In genomic region chr11:94346611-94347010, GRCm38 (mm10) we compare ENCODE assay signal across 11 mouse cellular contexts. TPM values are rescaled to one million over a fixed set of nuclear protein-coding genes. Genes with fewer than 3 reads are reported as not detected.
DNase-seq lines count a peak whose midpoint lies in the region; ATAC-seq lines count a peak whose summit lies in the region.
"Had no signal": no experiment of that assay in that cellular context is flagged by ENCODE, and none has a peak within 500 bp of the region (broad histone marks: within the 10 kb centered on the region; RNA-seq: fewer than 3 reads in every experiment).

No protein-coding gene starts in this region.

- no peak for ATAC-seq in kidney, embryonic 15.5 days (replicated peaks; ENCODE audit: low FRiP score)
- ATAC-seq in intestine, embryonic 15.5 days, result peak; percentile 75
- ATAC-seq in forebrain, embryonic 16.5 days, result no peak
- ATAC-seq: activated CD4-positive, CD25-positive, alpha-beta regulatory T cell, adult 4 months had no signal

- H3K4me1 ChIP-seq in kidney, embryonic 15.5 days, result peaks cover 65% of the 10 kb centered on the region
- H3K4me1 ChIP-seq in intestine, embryonic 15.5 days (replicated peaks), result peaks cover 20% of the 10 kb centered on the region
- H3K4me1 ChIP-seq in forebrain, embryonic 16.5 days (replicated peaks; ENCODE audit: control insufficient read depth, insufficient read depth, low read length), result peaks cover 18% of the 10 kb centered on the region

- H3K36me3 ChIP-seq in kidney, embryonic 15.5 days, result no peaks in the 10 kb centered on the region
- H3K36me3 ChIP-seq in intestine, embryonic 15.5 days, result no peaks in the 10 kb centered on the region
- H3K36me3 ChIP-seq in forebrain, embryonic 16.5 days (ENCODE audit: control insufficient read depth, insufficient read depth), result no peaks in the 10 kb centered on the region
- H3K36me3 ChIP-seq: liver, embryonic 15.5 days had no signal

- no peak for DNase-seq in kidney, adult 8-10 months
- DNase-seq in 3134 (ENCODE audit: extremely low read depth, insufficient read length, low spot score) (peak; percentile 72), NIH3T3 (ENCODE audit: low read depth) (peak; percentile 96)
- DNase-seq in yolk sac, embryonic 10.5 days (ENCODE audit: low spot score), result no peak
- DNase-seq: thymus, postnatal 25 days had no signal

- no peak overlapping the region for H3K4me3 ChIP-seq in kidney, embryonic 15.5 days (replicated peaks)
- H3K4me3 ChIP-seq in intestine, embryonic 15.5 days (replicated peaks), result no peak overlapping the region
- H3K4me3 ChIP-seq in forebrain, embryonic 16.5 days (replicated peaks; ENCODE audit: low read length), result no peak overlapping the region
- H3K4me3 ChIP-seq: heart, embryonic 12.5 days; liver, embryonic 15.5 days had no signal

- peak overlapping the region; percentile 23 for H3K27ac ChIP-seq in kidney, embryonic 15.5 days
- no peak overlapping the region for H3K27ac ChIP-seq in intestine, embryonic 15.5 days
- H3K27ac ChIP-seq in forebrain, embryonic 16.5 days (ENCODE audit: low read length), result no peak overlapping the region
- H3K27ac ChIP-seq: liver, embryonic 15.5 days had no signal

- H3K9me3 ChIP-seq in kidney, embryonic 15.5 days (replicated peaks), result no peaks in the 10 kb centered on the region
- no peaks in the 10 kb centered on the region for H3K9me3 ChIP-seq in intestine, embryonic 15.5 days
- H3K9me3 ChIP-seq in forebrain, embryonic 16.5 days (ENCODE audit: control insufficient read depth, low read length), result no peaks in the 10 kb centered on the region
- H3K9me3 ChIP-seq: heart, embryonic 12.5 days; liver, embryonic 15.5 days had no signal

- no peak overlapping the region for H3K9ac ChIP-seq in kidney, embryonic 15.5 days
- no peak overlapping the region for H3K9ac ChIP-seq in intestine, embryonic 15.5 days
- no peak overlapping the region for H3K9ac ChIP-seq in forebrain, embryonic 16.5 days (replicated peaks; ENCODE audit: low read depth, low read length)
- H3K9ac ChIP-seq: heart, embryonic 12.5 days; liver, embryonic 15.5 days had no signal

- no peaks in the 10 kb centered on the region for H3K27me3 ChIP-seq in kidney, embryonic 15.5 days
- no peaks in the 10 kb centered on the region for H3K27me3 ChIP-seq in intestine, embryonic 15.5 days (replicated peaks)
- H3K27me3 ChIP-seq in forebrain, embryonic 16.5 days (replicated peaks; ENCODE audit: control insufficient read depth, insufficient read depth, low read length), result no peaks in the 10 kb centered on the region

- no peak overlapping the region for H3K4me2 ChIP-seq in kidney, embryonic 15.5 days
- no peak overlapping the region for H3K4me2 ChIP-seq in intestine, embryonic 15.5 days (replicated peaks)
- H3K4me2 ChIP-seq in forebrain, embryonic 16.5 days (ENCODE audit: low read length), result no peak overlapping the region
- H3K4me2 ChIP-seq: heart, embryonic 12.5 days; liver, embryonic 15.5 days had no signal

- 36% methylated on average over 3 of the region's 3 CpGs for WGBS in kidney, embryonic 15.5 days
- WGBS in intestine, embryonic 15.5 days, result 24% methylated on average over 3 of the region's 3 CpGs
- WGBS in forebrain, embryonic 16.5 days, result 59% methylated on average over 3 of the region's 3 CpGs

RNA-seq across cellular contexts. Expression of gene Ankrd40, which starts 18.8 kb away (rescaled TPM):
- polyA plus RNA-seq in kidney, embryonic 15.5 days (2015; fragmentation: Nextera tagmentation; extraction: Ambion mirVana), result 14.8 and 15.4 TPM in 2 replicates
- polyA plus RNA-seq in intestine, embryonic 15.5 days (2015; fragmentation: Nextera tagmentation; extraction: Ambion mirVana), result 22.0 and 23.0 TPM in 2 replicates
- polyA plus RNA-seq in forebrain, embryonic 16.5 days (2015; fragmentation: Nextera tagmentation; extraction: Ambion mirVana), result 8.6 and 11.4 TPM in 2 replicates

RNA-seq across cellular contexts. Expression of gene Luc7l3, which starts 24.8 kb away (rescaled TPM):
- 127 and 131 TPM in 2 replicates for polyA plus RNA-seq in kidney, embryonic 15.5 days (2015; fragmentation: Nextera tagmentation; extraction: Ambion mirVana)
- 85.9 and 103 TPM in 2 replicates for polyA plus RNA-seq in intestine, embryonic 15.5 days (2015; fragmentation: Nextera tagmentation; extraction: Ambion mirVana)
- 152 and 163 TPM in 2 replicates for polyA plus RNA-seq in forebrain, embryonic 16.5 days (2015; fragmentation: Nextera tagmentation; extraction: Ambion mirVana)

RNA-seq across cellular contexts. Expression of gene Abcc3, which starts 46.2 kb away (rescaled TPM):
- 3.4 and 6.0 TPM in 2 replicates for polyA plus RNA-seq in kidney, embryonic 15.5 days (2015; fragmentation: Nextera tagmentation; extraction: Ambion mirVana)
- polyA plus RNA-seq in intestine, embryonic 15.5 days (2015; fragmentation: Nextera tagmentation; extraction: Ambion mirVana), result 1.5 and 2.6 TPM in 2 replicates
- polyA plus RNA-seq in forebrain, embryonic 16.5 days (2015; fragmentation: Nextera tagmentation; extraction: Ambion mirVana), result 0.18 and 0.55 TPM in 2 replicates

Comparison
In these comparisons a context has a peak if more than half of its experiments do, and no peak if none do; other contexts are left out.
1. DNase-seq: peak in 3134 (single experiment) and NIH3T3 (single experiment); none in kidney, adult 8-10 months (0 of 2) and yolk sac, embryonic 10.5 days (single experiment).